Comparison of ENCODE assay signal across 19 mouse cellular contexts in the genomic region with DNA sequence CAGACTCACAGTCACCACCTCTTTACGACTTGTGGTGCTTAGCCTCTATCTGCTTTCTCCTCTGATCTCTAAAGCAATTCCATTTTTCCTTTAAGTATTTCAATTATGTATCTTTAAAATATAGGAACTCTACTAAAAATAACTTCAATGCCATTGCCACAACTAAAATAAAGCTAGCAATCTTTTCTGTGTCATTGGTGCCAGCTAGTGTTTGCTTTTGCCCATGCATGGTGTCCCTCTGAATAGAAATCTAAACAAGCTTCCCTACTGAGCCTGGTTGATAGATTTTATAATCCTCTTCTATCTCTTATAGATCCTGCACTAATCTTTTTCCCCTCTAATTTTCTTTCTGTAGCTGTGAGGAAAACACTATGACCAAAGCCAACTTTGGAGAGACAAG.
DNase-seq lines count a peak whose midpoint lies in the region; ATAC-seq and TF ChIP-seq lines count a peak whose summit lies in the region.
"Had no signal": no experiment of that assay in that cellular context is flagged by ENCODE, and none has a peak within 500 bp of the region (broad histone marks: within the 10 kb centered on the region; RNA-seq: fewer than 3 reads in every experiment).

No protein-coding gene starts in this region.

- 89% methylated on average over 1 of the region's 1 CpGs for WGBS in hindbrain, postnatal 0 days
- 89% methylated on average over 1 of the region's 1 CpGs for WGBS in hindbrain, embryonic 10.5 days
- WGBS in intestine, embryonic 15.5 days: 86% methylated on average over 1 of the region's 1 CpGs

- no peak overlapping the region for H3K4me3 ChIP-seq in hindbrain, postnatal 0 days (ENCODE audit: low read length)
- H3K4me3 ChIP-seq in hindbrain, embryonic 10.5 days: no peak overlapping the region
- no peak overlapping the region for H3K4me3 ChIP-seq in left cerebral cortex, adult 2 months
- H3K4me3 ChIP-seq in cortical plate, adult 2 months (ENCODE audit: insufficient read depth, low read length): no peak overlapping the region
- no peak overlapping the region for H3K4me3 ChIP-seq in intestine, embryonic 15.5 days (replicated peaks)
- H3K4me3 ChIP-seq: embryonic facial prominence, embryonic 10.5 days; embryonic facial prominence, embryonic 12.5 days had no signal

- DNase-seq in hindbrain, postnatal 0 days (ENCODE audit: low spot score): no peak
- DNase-seq in hindbrain, embryonic 10.5 days (ENCODE audit: low spot score): no peak
- no peak for DNase-seq in left cerebral cortex, adult 2 months (ENCODE audit: extremely low spot score in 1 of 2, low spot score in 2 of 2)
- DNase-seq in left cerebral cortex, postnatal 10 days (ENCODE audit: extremely low spot score in 1 of 2, low spot score in 2 of 2): no peak
- DNase-seq: adrenal gland, adult 2 months; adrenal gland, postnatal 10 days; adrenal gland, postnatal 25 days; cerebellum, adult 11 months; cerebellum, adult 18-20 months; cerebellum, adult 8-10 months; cerebellum, adult 9-11 months; cerebellum, postnatal 14 days; cerebellum, postnatal 36 days had no signal

- peak; percentile 41 for TF ChIP-seq CTCF in hindbrain, postnatal 0 days (IDR thresholded peaks at IDR 0.05; ENCODE audit: low read depth)
- TF ChIP-seq CTCF in left cerebral cortex, adult 2 months (IDR thresholded peaks at IDR 0.05): peak; percentile 15; the same call in 1 of the 2 replicates
- no peak for TF ChIP-seq CTCF in cortical plate, adult 2 months (IDR thresholded peaks at IDR 0.05; ENCODE audit: extremely low read depth, insufficient read depth, low read length)

- intact Hi-C loops in left cerebral cortex, adult 2 months (cut with DNase I): no loop called here
- intact Hi-C loops in left cerebral cortex, postnatal 10 days (cut with DNase I): no loop called here

- no peak overlapping the region for H3K9ac ChIP-seq in hindbrain, postnatal 0 days (replicated peaks; ENCODE audit: low read length)
- no peak overlapping the region for H3K9ac ChIP-seq in intestine, embryonic 15.5 days
- H3K9ac ChIP-seq: embryonic facial prominence, embryonic 12.5 days had no signal

- H3K27ac ChIP-seq in hindbrain, postnatal 0 days: no peak overlapping the region
- no peak overlapping the region for H3K27ac ChIP-seq in hindbrain, embryonic 10.5 days
- peak overlapping the region; percentile 67 for H3K27ac ChIP-seq in left cerebral cortex, adult 2 months
- peak overlapping the region; percentile 77 for H3K27ac ChIP-seq in cortical plate, adult 2 months (ENCODE audit: insufficient read depth, low read length)
- H3K27ac ChIP-seq in intestine, embryonic 15.5 days: no peak overlapping the region
- H3K27ac ChIP-seq: embryonic facial prominence, embryonic 10.5 days; embryonic facial prominence, embryonic 12.5 days had no signal

- H3K4me2 ChIP-seq in hindbrain, postnatal 0 days (ENCODE audit: low read depth, low read length): no peak overlapping the region
- no peak overlapping the region for H3K4me2 ChIP-seq in intestine, embryonic 15.5 days (replicated peaks)
- H3K4me2 ChIP-seq: embryonic facial prominence, embryonic 12.5 days had no signal

- no peaks in the 10 kb centered on the region for H3K27me3 ChIP-seq in hindbrain, postnatal 0 days (ENCODE audit: insufficient read depth, low read length)
- H3K27me3 ChIP-seq in hindbrain, embryonic 10.5 days (ENCODE audit: insufficient read depth, poor library complexity, severe bottlenecking): no peaks in the 10 kb centered on the region
- no peaks in the 10 kb centered on the region for H3K27me3 ChIP-seq in intestine, embryonic 15.5 days (replicated peaks)
- H3K27me3 ChIP-seq: embryonic facial prominence, embryonic 12.5 days had no signal

- H3K9me3 ChIP-seq in hindbrain, postnatal 0 days (ENCODE audit: low read length): no peaks in the 10 kb centered on the region
- H3K9me3 ChIP-seq in hindbrain, embryonic 10.5 days: no peaks in the 10 kb centered on the region
- no peaks in the 10 kb centered on the region for H3K9me3 ChIP-seq in intestine, embryonic 15.5 days
- H3K9me3 ChIP-seq: embryonic facial prominence, embryonic 10.5 days; embryonic facial prominence, embryonic 12.5 days had no signal

- no peak for ATAC-seq in hindbrain, postnatal 0 days
- ATAC-seq in intestine, embryonic 15.5 days: no peak
- ATAC-seq: forebrain, embryonic 14.5 days; forebrain, embryonic 16.5 days had no signal

- H3K4me1 ChIP-seq in hindbrain, postnatal 0 days (ENCODE audit: insufficient read depth, low read length): peaks cover 11% of the 10 kb centered on the region; the same call in 1 of the 2 replicates
- H3K4me1 ChIP-seq in hindbrain, embryonic 10.5 days (replicated peaks): 0 out of 2 replicates have a peak, but pooled peaks cover 3% of the 10 kb centered on the region
- peaks cover 13% of the 10 kb centered on the region for H3K4me1 ChIP-seq in cortical plate, adult 2 months (ENCODE audit: control insufficient read depth, insufficient read depth, low read length)
- no peaks in the 10 kb centered on the region for H3K4me1 ChIP-seq in intestine, embryonic 15.5 days (replicated peaks)
- H3K4me1 ChIP-seq: embryonic facial prominence, embryonic 10.5 days; embryonic facial prominence, embryonic 12.5 days had no signal

- no peaks in the 10 kb centered on the region for H3K36me3 ChIP-seq in hindbrain, postnatal 0 days (ENCODE audit: insufficient read depth, low read length)
- H3K36me3 ChIP-seq in hindbrain, embryonic 10.5 days: no peaks in the 10 kb centered on the region
- H3K36me3 ChIP-seq in intestine, embryonic 15.5 days: no peaks in the 10 kb centered on the region
- H3K36me3 ChIP-seq: embryonic facial prominence, embryonic 10.5 days; embryonic facial prominence, embryonic 12.5 days had no signal

- no peak for TF ChIP-seq POLR2A in cortical plate, adult 2 months (IDR thresholded peaks at IDR 0.05; ENCODE audit: extremely low read depth, insufficient read depth, low read length)

Comparison
In these comparisons a context has a peak if more than half of its experiments do, and no peak if none do; other contexts are left out.
1. H3K27ac ChIP-seq: peak in left cerebral cortex, adult 2 months (single experiment) and cortical plate, adult 2 months (single experiment); none in hindbrain, postnatal 0 days (single experiment), hindbrain, embryonic 10.5 days (single experiment) and intestine, embryonic 15.5 days (single experiment).